Mouse (Mus musculus) heart, embryonic 14.5 days (tissue): ENCODE measurements at regions not wholly inside any gene's neighbourhood (a gene's known extent, or its start where the extent isn't known, plus 50 kb on each side); places are given as distances from the start of the nearest gene placed in this dataset.

Experiments
- ATAC-seq: fragments of 200-750 bp; cut with Nextera tagmentation; 2 replicates; pipeline ENCODE4 v1.8.0; 2017; ENCODE audit warnings: low read depth, moderate TSS enrichment; ENCODE audit not compliant: insufficient number of reproducible peaks, insufficient read depth, low FRiP score
- H3K27ac ChIP-seq, 2 experiments: fragments of 200-500 bp in 1 of 2; fragments of 300-500 bp in 1 of 2; sonication (generic) in 1 of 2; replicated peaks in 1 of 2; 2 replicates each; pipeline ENCODE4 v1.5.1; 2012 to 2014; ENCODE audit warnings: low read depth in 2 of 2, low read length in 2 of 2, control low read depth in 1 of 2, mild to moderate bottlenecking in 1 of 2, mixed read lengths in 1 of 2; ENCODE audit not compliant: control insufficient read depth in 1 of 2, insufficient read depth in 1 of 2
- H3K27me3 ChIP-seq: fragments of 300-500 bp; sonication (generic); 2 replicates; pipeline ENCODE4 v1.6.1; 2014; ENCODE audit warnings: mild to moderate bottlenecking, low read length, control low read depth; ENCODE audit not compliant: control insufficient read depth, insufficient read depth
- H3K36me3 ChIP-seq: fragments of 300-500 bp; sonication (generic); 2 replicates; pipeline ENCODE4 v1.6.1; 2014; ENCODE audit warnings: mild to moderate bottlenecking, control low read depth, low read length, mixed read lengths; ENCODE audit not compliant: control insufficient read depth, insufficient read depth
- H3K4me1 ChIP-seq, 2 experiments: fragments of 200-500 bp in 1 of 2; fragments of 300-500 bp in 1 of 2; sonication (generic) in 1 of 2; 2 replicates each; pipeline ENCODE4 v1.6.1; 2012 to 2014; ENCODE audit warnings: low read length in 2 of 2, control low read depth in 1 of 2, mixed read lengths in 1 of 2; ENCODE audit not compliant: control insufficient read depth in 2 of 2, insufficient read depth in 2 of 2
- H3K4me2 ChIP-seq: fragments of 300-500 bp; sonication (generic); 2 replicates; pipeline ENCODE4 v1.6.1; 2014; ENCODE audit warnings: mild to moderate bottlenecking, low read length
- H3K4me3 ChIP-seq, 2 experiments: fragments of 200-500 bp in 1 of 2; fragments of 300-500 bp in 1 of 2; sonication (generic) in 1 of 2; 2 replicates each; pipeline ENCODE4 v1.5.1; 2012 to 2014; ENCODE audit warnings: low read length in 2 of 2, mild to moderate bottlenecking in 2 of 2, control low read depth in 1 of 2, low read depth in 1 of 2, moderate library complexity in 1 of 2; ENCODE audit not compliant: control insufficient read depth in 1 of 2, insufficient read depth in 1 of 2
- H3K9ac ChIP-seq: fragments of 300-500 bp; sonication (generic); 2 replicates; pipeline ENCODE4 v1.6.1; 2014; ENCODE audit warnings: mild to moderate bottlenecking, low read length
- H3K9me3 ChIP-seq: fragments of 300-500 bp; sonication (generic); 2 replicates; pipeline ENCODE4 v1.6.1; 2016; ENCODE audit warnings: low read length, control low read depth; ENCODE audit not compliant: control insufficient read depth
- WGBS: fragments of 180-500 bp; shearing (Covaris S2); extraction: QIAGEN DNeasy Blood & Tissue Kit; methylation state at CpG from one replicate; pipeline ENCODE4 v1.1.7; 2014; 5-methylcytosine and 5-hydroxymethylcytosine counted together

DNA sequence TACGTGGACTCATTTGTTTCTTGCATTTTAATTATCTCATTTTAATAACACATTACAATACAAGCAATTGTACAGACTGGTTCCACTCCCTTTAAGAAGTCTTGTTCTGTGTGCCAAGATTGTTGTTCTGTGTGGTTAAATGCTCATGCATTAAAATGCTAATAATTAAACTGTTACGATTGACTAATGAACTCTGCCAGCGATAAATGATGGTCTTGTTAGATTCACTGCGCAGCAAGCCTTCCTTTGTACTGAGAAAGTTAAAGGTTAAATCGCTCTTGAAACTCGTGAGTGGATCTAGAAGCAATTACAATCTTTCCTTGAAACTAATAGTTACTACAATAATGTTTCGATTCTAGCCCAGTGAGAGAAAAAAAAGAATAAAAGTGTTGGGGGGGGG, 221.0 kb downstream of the Emx2 start:
- Histone ChIP-seq H3K9ac (no peak overlapping the region), H3K4me1 (no peaks in the 10 kb centered on the region), H3K9me3 (no peaks in the 10 kb centered on the region), H3K27ac (no peak overlapping the region), H3K27me3 (no peaks in the 10 kb centered on the region), H3K4me3 (no peak overlapping the region), H3K4me2 (no peak overlapping the region), H3K36me3 (no peaks in the 10 kb centered on the region)
- 83% methylated on average over 7 of the region's 7 CpGs for WGBS
- no peak for ATAC-seq

DNA sequence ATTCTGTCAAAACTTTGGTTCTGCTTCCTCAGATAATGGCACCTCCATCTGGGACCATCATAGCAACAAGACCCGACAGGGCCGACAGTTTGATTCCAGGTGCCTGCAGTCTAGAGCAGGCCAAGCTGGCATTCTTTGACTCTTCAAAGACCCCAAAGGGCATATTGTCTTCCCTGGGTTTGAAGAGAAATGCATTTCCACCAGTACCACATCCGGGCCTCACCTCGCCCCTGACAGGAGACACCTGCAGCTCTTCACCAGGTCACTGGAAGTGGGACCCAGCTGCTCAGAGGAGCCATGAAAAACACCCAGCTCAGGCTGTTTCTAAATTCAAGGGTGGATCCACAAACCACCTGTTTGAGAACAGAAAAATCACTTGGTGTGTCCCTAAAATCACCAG, 222.2 kb downstream of the Emx2 start:
- Histone ChIP-seq H3K27ac (no peak overlapping the region), H3K4me1 (no peaks in the 10 kb centered on the region), H3K4me3 (no peak overlapping the region), H3K9me3 (no peaks in the 10 kb centered on the region), H3K36me3 (no peaks in the 10 kb centered on the region), H3K4me2 (no peak overlapping the region), H3K27me3 (no peaks in the 10 kb centered on the region), H3K9ac (no peak overlapping the region)
- ATAC-seq = no peak
- 90% methylated on average over 4 of the region's 4 CpGs for WGBS

DNA sequence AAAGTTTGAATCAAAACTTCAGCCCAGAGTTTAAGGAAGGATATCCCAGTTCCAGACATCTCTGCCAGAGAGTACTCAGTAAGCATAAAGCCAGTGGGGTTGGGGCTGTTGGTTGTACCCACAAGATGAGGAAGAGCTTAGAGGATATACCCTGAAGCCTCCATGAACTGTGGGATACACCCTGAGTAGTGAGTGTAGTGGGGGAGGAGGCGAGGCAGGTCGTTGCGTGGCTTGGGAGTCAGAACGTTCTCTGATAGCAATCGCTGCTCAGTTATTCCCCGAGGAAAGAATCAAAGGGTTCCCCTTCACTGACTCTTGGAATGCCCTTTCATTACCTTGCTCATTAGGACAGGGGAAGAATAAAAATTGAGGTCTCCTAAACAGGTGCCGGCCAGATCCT, 226.1 kb downstream of the Emx2 start:
- 79% methylated on average over 7 of the region's 7 CpGs for WGBS
- Histone ChIP-seq H3K4me1 (no peaks in the 10 kb centered on the region), H3K9me3 (no peaks in the 10 kb centered on the region), H3K4me3 (no peak overlapping the region), H3K9ac (no peak overlapping the region), H3K27ac (no peak overlapping the region), H3K4me2 (no peak overlapping the region), H3K36me3 (no peaks in the 10 kb centered on the region), H3K27me3 (no peaks in the 10 kb centered on the region; the same call in 1 of the 2 replicates)
- ATAC-seq = no peak

DNA sequence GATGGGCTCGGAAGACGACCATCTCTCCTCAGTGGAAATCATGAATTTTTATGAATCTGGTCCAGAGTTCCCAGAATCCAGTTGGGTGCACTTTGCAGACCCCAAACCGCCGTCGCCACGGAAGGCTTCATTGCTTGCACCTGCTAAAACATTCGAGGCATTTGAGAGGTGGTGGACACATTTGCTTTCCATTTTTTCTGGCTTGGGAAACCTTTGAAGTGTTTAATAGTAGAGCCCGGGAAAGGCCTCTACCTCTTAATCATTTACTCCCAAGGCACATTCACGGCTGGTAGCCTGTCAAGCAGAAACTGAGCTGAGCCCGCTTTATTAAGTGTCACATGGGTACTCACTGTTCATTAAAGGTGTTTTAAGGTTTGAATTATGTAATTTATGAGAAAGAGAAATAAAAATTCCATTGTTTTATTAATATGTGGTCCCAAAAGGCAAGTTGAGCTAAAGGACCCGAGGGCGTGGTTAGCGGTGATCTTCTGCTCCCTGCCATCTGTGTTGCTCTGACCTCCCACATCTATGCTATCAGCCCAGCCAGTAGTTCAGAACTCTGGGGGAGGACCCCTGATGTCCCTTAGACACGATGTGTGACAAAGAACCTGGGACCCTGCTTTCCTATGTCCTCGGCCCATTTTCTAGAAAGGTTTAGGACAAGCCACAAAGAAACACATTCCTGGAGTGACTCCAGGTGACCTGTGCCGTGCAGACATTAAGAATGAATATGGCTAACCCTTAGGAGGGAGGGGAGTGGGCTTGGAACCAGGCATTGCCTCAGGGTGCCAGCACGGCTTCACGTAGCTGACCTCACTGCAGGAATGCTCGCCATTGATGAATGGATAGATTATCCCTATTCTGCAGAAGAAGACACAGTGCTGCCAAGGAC, 227.9 kb downstream of the Emx2 start:
- no peaks in the 10 kb centered on the region for H3K36me3 ChIP-seq
- no peak overlapping the region for H3K9ac ChIP-seq
- H3K4me3 ChIP-seq = no peak overlapping the region
- H3K27ac ChIP-seq = no peak overlapping the region
- H3K27me3 ChIP-seq = no peaks in the 10 kb centered on the region; the same call in 1 of the 2 replicates
- H3K9me3 ChIP-seq = no peaks in the 10 kb centered on the region
- H3K4me1 ChIP-seq = no peaks in the 10 kb centered on the region
- ATAC-seq = no peak
- H3K4me2 ChIP-seq = no peak overlapping the region
- 79% methylated on average over 19 of the region's 19 CpGs for WGBS

DNA sequence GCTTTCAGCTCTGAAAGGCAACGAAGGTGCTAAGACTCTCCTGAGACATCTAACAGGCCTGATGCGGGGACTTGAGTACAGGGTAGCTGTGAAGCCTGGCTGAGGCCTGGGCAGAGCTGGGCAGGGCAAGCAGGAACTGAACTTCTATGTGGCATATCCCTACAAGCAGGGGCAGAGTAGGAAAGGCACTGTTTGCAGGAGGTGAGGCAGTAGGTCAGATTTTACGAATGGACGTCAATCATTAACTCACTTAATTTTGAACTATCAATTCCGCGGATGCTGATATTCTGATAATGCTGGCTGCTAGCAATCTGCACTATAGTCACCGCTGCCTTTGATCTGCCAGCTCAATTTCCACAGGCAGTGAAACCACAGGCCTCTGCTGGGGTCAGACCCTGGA, 229.0 kb downstream of the Emx2 start:
- no peak overlapping the region for H3K9ac ChIP-seq
- 81% methylated on average over 7 of the region's 7 CpGs for WGBS

DNA sequence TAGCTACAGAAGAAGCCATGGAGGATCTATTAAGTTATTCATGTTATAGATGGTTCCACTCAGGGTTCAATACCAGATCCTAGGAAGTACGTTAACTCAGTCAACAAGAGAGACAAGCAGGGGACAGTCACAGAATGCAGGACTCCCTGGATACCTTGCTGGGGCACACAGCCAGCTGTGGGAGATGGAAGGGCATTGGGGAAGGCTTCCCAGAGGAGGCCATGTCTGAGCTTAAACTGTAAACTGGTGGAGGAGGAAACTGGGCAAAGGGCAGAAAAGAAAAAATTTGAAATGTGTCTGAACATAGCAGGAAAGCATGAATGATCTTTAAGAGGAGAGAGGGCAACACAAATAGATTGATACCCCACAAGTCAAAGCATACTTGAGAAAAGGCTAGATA, 229.5 kb downstream of the Emx2 start:
- Histone ChIP-seq H3K27ac (no peak overlapping the region), H3K4me1 (no peaks in the 10 kb centered on the region), H3K9ac (no peak overlapping the region), H3K36me3 (no peaks in the 10 kb centered on the region), H3K9me3 (no peaks in the 10 kb centered on the region), H3K27me3 (no peaks in the 10 kb centered on the region; the same call in 1 of the 2 replicates), H3K4me2 (no peak overlapping the region), H3K4me3 (no peak overlapping the region)
- 87% methylated on average over 1 of the region's 1 CpGs for WGBS
- ATAC-seq = no peak

More for the DNA sequence above, 229.0 kb downstream of the Emx2 start:
- no peaks in the 10 kb centered on the region; the same call in 1 of the 2 replicates for H3K27me3 ChIP-seq
- no peak for ATAC-seq
- no peak overlapping the region for H3K27ac ChIP-seq
- no peaks in the 10 kb centered on the region for H3K4me1 ChIP-seq
- H3K4me2 ChIP-seq = no peak overlapping the region
- H3K9me3 ChIP-seq = no peaks in the 10 kb centered on the region
- H3K4me3 ChIP-seq = no peak overlapping the region
- H3K36me3 ChIP-seq = no peaks in the 10 kb centered on the region

DNA sequence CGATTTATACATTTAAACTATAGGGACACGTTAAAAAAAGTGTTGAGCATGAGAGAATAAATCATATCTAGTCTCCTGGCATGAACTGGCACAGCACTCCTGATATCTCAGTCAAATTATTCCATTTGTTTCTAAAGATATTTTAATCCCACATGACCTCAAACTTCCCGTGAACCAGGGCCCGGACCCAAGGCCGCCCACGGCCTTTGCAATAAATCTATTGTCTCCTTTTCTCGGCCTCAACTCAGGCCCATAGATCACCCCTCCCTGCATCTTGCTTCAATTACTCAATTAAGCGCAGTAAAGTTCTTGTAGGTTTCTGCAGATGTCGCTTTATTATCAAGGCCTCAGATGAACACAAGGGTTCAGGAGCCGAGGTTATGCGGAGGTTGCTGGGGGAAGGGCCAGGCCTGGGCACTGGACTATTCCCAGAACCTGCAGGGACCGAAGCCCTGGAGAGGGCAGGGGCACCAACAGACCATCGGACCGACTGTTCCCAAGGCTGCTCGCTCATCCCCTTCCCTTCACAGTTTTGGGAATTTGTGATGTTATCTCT, 233.4 kb downstream of the Emx2 start:
- Histone ChIP-seq H3K4me2 (no peak overlapping the region), H3K27ac (no peak overlapping the region), H3K36me3 (no peaks in the 10 kb centered on the region), H3K9ac (no peak overlapping the region), H3K27me3 (no peaks in the 10 kb centered on the region), H3K4me3 (no peak overlapping the region), H3K4me1 (no peaks in the 10 kb centered on the region), H3K9me3 (no peaks in the 10 kb centered on the region)
- ATAC-seq = no peak
- WGBS = 77% methylated on average over 15 of the region's 15 CpGs
